Mouse (Mus musculus) mouse trophoblast stem cell (cell line): ENCODE data around the gene Ftcd.

ENCODE experiments used
- in situ Hi-C, 2 experiments: fragments of 300-500 bp; cut with MseI, MboI; formaldehyde crosslinking; loops; 2 replicates in 1 of 2; 3 replicates in 1 of 2; pipeline ENCODE4 v1.15.1; 2025

Ftcd gene

DNA sequence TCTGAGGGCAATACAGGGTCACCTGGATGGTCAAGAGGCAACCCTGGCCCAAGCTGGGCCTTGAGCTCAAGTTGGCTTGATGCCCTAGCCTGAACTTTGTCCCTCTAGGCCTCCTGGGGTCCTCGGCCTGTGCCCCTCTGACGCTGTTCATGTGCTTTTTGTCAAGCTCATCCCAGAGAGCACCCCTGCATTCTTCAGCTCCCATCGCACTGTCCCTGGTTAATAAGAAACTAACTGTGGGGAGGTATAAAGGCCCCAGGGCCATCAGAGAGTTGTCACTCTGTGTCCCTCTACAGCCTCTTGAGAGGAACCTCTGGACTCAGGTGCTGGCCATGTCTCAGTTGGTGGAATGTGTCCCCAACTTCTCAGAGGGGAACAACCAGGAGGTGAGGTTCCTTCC, at the start of gene Ftcd:
Gene Ftcd, plus strand, starts transcription at position 275 of the 400 bp plus-strand sequence.
- in situ Hi-C loops = no loop called here

DNA sequence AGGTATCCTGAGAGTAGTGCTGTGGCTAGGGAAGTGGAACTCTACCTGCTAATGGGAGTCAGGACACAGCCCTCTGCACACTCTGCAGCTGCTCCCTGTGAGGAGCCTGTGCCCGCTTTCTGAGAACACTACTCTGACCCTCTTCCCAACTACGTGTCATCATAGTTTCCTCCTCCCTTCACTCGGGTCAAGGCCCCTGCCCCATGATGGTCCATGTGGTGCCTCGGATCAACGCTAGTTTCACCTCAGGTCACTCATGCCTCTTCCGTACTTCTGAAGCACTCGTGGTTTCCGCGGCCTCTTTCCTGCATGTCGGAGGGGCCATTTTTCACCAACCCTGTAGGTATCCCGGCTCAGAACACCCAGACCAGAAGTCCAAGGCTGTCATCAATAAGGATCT, 44.5 kb upstream of the Ftcd start:
- in situ Hi-C loops = no loop called here

DNA sequence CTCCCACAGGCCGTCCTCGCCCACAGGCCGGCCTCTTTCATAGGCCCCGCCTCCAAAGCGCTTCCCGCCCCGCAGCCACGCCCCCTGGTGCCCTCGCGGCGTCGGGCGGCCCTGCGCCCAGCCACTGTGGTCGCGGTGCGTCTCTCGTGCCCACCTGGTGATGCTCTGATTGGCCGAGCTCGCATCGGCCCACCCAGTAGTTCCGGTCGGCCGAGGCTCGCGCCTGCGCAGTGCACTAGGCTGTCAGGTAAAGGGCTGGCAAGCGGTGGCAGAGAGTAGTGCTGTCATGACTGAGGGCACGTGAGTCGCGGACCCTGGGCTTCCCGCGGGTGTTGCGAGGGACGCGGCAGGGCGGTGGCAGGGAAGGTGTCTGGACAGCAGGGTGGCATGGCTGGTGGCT, 44.1 kb upstream of the Ftcd start, which contains the start of gene Lss:
Gene Lss, plus strand, starts transcription at position 214 of the 400 bp plus-strand sequence.
- in situ Hi-C loops = no loop called here

DNA sequence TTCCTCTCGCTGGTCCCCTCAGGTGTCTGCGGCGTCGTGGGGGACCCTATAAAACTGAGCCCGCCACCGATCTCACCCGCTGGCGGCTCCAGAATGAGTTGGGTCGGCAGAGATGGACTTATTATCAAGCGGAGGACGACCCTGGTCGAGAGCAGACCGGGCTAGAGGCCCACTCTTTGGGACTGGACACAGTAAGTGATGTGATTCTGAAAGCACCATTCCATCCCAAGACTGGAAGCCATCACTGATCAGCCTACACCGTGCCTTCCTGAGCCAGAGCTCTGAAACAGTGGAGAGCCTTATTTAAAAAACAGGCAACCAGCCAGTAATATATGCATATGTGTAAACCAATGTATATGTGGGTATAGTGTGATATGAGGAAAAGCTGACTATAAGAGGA, 43.6 kb upstream of the Ftcd start:
- in situ Hi-C loops = no loop called here

DNA sequence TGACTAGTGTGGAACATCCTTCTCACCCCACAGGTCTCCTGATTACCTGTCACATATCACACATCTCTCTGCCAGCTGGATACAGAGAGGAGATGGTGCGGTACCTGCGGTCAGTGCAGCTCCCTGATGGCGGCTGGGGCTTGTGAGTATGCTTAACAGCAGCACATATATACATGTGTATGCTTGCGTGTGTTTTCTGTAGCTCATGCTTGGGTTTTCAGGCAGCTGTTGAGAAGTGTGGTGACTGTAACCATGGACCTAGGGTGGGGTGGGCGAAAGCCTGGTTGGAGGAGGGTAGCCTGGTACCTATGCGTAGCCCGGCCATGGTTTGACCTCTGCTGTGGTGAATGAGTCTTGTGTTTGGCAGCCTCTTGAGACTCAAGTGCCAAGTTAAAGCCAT, 39.9 kb upstream of the Ftcd start:
- in situ Hi-C loops = no loop called here

DNA sequence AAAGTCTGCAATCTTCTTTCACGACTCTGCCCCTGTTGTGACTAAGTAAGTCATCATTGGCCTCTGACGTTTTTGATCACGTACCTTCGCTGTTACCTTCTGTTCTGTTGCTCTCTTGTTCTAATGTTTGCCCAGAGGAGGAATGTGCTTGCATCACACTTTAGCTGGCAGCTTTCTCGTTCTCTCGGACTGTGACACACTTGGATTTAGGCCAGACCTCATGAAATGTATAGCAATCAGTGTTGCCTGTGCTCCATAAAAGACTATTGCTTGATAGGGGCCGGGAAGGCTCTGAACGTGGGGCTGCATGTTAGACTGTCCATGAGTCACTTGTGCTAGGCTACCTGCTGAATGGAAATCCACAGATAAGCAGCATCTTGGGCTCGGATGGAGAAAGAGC, 37.8 kb upstream of the Ftcd start:
- in situ Hi-C loops = no loop called here

DNA sequence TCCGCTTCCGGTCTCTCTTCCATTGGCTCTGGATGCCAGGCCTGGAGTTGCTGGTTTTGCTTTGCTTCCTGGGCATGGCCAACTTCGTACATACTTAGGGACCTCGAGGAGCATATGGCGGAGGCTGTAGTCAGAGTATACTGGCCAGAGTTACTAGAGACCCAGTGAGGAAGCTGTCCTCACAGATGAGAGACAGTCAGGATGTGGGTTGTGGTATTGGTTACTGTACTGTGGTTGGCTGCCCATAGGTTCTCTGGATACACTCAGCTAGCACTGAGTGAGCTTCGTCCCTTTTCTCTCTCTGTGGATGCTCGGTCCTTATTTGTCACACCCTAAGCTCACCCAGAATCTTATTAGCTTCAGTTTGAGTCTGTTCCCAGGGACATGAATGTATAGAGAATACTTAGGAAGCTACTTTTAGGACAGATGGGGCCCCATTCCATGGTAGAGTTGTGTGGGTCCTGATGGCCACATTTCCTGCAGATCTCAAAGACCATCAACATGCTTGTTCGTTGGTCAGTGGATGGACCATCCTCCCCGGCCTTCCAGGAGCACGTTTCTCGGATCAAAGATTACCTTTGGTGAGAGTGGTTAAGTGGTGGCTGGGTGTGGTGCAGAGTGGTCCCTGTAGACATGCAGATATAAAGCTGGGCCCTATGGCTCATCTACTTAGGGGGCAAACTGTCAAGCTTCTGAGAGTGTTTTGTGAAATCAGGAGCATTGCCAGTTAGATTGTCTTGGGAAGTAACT, 33.9 kb upstream of the Ftcd start:
- in situ Hi-C loops = no loop called here

DNA sequence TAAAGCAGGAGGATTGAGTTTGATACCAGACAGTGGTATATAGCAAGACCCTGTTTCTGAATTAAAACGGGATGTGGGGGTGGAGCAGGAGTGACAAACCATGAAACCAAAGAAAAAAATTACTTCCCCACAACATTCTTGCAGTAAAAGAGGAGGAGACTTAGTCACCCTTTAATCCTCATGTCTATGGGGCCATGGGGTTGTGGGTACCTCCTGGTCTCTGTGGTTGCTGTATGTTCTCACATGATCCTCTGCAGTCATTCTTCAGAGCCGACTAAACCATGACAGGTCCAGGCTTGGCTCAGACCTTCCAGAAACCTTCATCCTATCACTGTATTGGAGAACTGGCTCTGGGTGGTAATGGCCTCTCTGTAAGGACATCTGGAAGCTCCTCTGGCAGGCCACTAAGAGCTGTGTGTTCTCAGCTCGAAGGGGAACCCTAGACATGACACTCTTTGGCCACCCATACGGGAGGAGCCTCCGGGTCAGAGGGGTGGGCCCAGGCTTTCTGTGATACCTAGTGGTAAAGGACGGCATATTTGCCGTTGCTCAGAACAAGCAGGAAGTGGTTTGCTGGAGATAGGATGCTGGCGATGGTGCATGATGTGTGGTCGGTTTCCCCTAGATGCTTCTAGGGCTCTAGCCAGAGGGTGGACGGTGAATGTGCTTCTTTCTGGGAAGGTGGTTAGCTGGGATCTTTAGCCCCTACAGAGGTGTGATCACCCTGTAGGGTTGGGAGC, 32.6 kb upstream of the Ftcd start:
- in situ Hi-C loops = no loop called here

DNA sequence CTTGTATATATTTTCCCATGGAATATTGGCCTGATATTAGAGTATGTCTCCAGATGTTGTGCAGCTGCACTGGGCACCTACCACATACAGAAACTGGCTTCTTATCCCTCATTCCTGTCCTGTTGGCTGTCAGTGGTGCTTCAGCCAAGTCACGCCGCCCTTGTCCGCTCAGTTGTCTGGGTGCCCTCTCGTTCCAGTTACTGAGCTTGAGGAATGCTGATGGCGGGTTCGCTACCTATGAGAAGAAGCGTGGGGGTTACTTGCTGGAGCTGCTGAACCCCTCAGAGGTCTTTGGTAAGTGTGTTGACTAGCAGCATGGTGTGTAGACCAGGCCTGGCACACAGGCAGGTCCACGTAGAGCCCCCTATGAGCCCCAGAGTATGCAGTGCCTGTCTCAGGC, 28.9 kb upstream of the Ftcd start:
- in situ Hi-C loops = no loop called here

DNA sequence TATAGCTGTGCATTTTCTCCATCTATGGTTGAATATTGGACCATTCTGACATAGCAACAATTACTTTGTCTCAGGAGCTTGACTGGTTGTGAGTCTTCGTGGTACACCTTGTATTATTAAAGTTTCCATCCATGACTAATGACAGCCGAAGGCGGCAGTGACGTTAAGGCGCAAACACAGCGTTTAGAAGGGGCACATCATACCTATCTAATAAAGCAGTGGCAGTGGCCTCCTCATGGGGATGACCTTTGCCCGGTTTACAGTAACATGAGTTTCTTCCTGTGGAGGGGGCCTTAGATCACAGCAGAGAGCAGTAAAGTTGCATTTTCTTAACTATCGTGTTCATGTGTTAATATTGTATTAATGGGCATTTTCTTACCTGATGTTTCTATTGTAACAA, 27.2 kb upstream of the Ftcd start:
- in situ Hi-C loops = no loop called here

DNA sequence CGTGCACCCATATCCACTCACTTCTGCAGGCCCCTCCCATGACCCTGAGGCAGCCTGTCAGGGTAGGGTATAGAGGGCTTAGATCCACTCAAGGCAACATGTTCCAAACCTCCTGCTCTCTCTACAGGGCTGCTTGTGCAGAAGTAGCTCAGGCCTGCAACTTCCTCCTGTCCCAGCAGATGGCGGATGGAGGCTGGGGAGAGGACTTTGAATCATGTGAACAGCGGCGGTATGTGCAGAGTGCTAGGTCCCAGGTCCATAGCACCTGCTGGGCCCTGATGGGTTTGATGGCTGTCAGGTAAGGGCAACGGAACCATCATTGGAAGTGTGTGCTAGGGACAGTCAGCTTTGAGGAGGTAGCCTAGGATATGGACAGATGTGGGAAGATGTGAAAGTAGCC, 25.0 kb upstream of the Ftcd start:
- in situ Hi-C loops = loop anchor here in 1 of 2 experiments (25.0 kb wide), 1 partner anchor 187 kb away; the partner anchor contains the start of gene Col6a1

DNA sequence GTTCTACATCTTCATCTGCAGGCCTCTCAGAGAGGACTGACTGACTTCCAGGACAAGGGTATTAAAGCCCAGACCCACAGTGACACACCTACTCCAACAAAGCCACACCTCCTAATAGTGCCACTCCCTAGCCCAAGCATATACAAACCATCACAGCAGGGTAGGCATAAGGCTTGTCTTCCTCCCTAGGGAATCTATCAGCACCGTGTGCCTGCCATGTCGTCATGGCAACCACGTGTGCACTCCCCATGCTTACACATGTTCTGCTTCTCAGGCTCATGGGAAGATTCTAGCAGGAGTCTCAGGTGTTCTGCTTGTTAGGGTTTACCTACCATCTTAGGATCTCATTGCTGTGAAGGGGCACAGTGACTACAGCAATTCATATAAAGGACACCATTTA, 23.9 kb upstream of the Ftcd start:
- in situ Hi-C loops = loop anchor here in 1 of 2 experiments (25.0 kb wide), 1 partner anchor 186 kb away; the partner anchor contains the start of gene Col6a1

DNA sequence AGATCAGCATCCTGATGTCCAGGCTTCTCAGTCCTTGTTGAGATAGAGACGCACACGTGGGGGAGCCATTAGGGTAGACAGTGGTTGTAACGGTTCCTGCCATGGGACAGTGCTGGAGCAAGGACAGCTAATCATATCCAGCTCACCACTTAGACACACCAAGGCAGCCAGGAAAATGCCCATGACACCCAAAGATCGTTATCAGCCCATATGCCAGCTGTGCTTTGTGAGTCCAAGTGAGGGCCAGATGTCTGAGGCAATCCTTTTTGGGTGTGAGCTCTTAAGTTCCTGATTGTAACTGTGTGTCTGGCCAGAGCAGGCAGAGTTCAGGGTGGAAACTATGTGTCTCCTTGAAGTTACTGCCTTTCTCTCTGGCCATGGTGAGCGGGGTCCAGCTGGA, 21.4 kb upstream of the Ftcd start:
- in situ Hi-C loops = loop anchor here in 1 of 2 experiments (25.0 kb wide), 1 partner anchor 183 kb away; the partner anchor contains the start of gene Col6a1

DNA sequence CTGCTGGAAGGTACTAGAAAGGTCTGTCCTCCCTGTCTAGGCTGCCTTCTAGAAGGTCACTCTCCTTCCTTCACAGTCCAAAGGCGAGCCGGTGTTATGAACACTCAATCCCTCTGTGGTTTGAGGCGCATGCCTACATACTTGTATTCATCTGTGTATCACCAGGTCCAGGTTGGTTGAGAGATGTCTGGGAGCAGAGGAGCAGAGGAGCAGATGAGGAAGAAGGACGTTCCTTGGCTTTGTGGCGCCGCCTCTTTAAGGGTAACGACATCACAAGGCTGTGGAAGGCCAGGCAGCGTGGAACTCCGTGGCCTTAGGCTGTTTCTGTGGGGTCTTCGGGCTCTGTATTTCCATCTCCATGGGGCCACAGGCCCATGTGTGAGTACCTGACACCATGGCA, 13.5 kb upstream of the Ftcd start, which contains the start of gene Spatc1l:
Gene Spatc1l, plus strand, starts transcription at position 301 of the 400 bp plus-strand sequence.
- in situ Hi-C loops = loop anchor here in 1 of 2 experiments (25.0 kb wide), 1 partner anchor 175 kb away; the partner anchor contains the start of gene Col6a1

DNA sequence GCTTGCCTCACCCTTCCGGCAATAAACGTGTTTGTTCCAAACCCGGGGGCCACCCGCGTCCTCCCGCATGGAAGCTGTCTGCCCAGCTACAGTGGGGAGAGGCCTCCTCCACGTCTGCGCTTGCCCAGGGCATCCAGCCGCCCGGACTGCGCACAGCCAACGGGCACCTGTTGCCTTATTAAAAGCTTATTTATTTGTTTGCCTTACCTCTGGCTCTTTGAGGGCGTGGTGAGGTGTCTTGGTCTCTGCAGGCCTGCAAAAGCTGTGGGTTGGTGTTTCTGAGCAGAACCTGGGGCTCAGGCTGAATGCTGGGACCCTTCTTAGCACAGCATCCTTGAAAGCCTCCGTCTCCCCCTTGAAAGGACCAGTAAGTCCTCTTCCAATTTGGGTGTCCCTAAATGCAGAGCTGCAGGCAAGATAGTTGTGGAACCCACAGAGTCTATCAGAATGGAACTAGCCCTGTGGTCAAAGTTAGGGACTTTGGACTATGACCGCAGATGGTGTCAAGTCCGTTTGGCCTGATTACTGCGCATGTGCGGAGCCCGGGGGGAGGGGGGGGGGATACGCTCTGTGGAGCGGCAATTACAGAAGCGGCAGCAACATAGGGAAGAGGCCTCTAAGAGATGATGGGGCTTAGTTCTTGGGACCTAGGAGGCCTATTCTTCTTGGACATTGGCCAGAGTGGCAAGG, 5.3 kb upstream of the Ftcd start:
- in situ Hi-C loops = loop anchor here in 1 of 2 experiments (25.0 kb wide), 1 partner anchor 167 kb away; the partner anchor contains the start of gene Col6a1

DNA sequence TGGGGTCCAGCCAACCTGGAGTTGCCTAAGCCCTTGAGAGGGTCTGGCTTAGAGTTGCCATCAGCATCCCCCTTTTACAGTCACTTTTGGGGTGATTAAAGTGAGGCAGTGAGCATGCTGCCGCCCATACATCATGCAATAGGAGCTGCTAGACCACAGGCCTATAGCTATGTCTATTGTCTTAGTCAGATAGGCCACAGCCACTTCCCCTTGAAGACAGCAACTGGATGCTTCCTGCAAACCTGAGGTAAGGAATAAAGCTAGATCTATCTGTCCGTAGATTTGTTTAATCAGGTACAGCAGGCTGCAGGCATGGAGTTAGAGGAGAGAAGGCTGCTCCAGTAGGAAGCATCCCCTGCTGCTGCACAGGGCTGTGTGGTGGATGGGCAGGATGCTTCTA, 4.4 kb upstream of the Ftcd start:
- in situ Hi-C loops = loop anchor here in 1 of 2 experiments (25.0 kb wide), 1 partner anchor 166 kb away; the partner anchor contains the start of gene Col6a1

DNA sequence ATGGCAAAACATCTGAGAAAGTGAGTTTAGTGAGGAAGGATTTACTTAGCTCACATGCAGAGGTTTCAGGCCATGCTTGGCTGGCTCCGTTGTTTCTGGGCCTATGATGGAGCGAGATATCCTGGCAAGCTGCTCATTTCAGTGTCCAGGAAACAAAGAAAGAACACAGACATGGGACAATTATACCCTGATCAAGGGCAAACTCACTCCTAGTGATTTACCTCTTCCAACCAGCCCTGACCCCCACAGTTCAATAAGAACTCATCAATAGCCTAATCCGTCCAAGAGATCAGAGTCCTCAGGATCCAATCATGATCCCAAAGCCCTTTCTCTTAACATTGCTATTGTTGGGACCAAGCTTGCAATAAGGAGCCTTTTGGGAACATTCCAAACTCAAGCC, 3.3 kb upstream of the Ftcd start:
- in situ Hi-C loops = loop anchor here in 1 of 2 experiments (25.0 kb wide), 1 partner anchor 165 kb away; the partner anchor contains the start of gene Col6a1

DNA sequence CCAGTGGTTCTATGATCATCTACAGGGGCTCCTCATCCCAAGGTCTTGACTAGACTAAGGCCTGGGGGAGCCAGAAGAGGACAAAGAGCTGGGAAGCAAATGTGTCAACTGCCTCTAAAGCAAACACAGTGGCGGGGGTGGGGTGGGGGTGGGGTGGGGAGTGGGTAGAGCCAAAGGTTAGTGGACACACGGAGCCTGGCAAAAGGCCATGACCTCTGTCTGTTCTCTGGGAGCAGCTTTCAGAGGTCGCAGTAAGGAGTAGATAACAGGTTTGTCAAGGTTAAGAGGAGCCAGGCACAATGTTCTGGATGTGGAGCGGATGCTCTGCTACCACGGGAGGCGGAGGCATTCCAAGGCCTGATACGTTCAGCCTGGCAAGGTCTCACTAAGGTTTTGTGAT, 1.5 kb downstream of the Ftcd start:
- in situ Hi-C loops = no loop called here

DNA sequence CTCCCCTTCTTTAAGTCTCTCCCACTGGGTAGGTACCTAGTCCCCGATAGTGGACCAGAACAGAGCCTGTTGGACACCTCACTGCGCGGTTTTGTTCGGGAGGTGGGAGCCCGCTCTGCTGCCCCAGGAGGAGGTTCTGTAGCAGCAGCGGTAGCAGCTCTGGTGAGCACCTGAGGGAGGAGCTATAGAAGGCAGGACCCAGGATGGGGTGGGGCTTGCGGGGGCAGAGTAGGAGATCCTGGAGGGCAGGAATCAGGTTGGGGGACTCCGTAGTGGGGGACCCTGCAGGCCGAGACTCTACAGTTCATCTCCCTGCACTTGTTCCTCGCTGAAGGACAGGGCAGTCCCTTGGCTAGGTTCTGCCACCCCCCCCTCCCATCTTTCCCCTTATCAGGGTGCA, 8.7 kb downstream of the Ftcd start:
- in situ Hi-C loops = no loop called here

DNA sequence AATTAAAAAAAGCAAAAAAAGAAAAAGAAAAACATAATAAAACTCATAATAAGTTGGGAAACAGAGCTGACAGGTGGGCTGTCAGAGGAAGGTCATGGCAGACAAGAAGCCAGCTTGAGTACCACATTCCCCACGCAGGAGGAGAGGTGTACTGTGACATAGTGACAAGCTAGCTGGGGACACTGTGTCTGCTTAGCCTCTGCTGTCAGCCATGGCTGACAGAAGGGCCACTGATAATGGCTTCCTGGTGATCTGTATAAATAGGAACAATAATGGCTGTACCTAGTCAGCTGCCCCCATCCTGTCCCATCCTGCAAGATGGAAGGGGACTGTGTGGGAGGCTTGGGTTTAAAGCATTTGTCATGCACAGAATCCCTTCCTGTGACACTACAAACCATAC, 10.7 kb downstream of the Ftcd start:
- in situ Hi-C loops = no loop called here

DNA sequence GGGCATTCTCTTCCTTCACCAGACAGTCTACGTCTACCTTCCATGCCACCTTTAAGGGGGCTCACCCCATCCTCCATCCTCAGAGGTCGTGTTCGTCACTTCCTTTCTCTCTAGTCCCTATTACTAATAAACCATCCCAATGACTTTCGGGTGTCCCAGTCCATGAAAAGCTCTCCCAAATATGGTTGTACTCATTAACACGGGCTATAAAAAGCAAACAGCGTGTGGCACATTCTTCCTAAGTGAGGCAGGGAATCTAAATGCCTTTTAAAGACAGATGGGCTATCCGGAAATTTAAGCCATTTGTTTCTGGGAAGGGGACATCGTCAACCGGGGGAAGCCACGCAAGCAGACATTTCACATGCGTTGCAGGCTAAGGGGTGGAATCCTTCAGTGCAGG, 14.7 kb downstream of the Ftcd start:
- in situ Hi-C loops = no loop called here

DNA sequence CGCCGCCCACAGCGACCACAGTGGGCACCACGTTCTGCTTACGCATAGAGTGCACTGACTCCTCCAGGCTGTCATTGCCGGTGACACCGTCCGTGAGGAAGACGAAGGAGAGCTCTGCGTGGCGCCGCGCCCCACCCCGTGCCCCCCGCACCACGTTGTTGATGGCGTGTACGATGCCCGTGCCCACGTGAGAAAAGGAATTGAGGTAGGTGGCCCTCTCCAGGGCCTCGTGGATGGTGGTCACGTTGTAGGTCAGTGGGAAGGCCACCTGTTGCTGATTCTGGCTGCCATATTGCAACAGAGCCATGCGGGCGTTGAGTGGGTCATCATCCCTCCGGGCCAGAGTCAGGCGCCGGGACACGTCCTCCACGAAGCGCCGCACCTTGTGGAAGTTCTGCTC, 20.9 kb downstream of the Ftcd start:
- in situ Hi-C loops = no loop called here
